Mouse (Mus musculus) central nervous system, embryonic 11.5 days (tissue): ENCODE measurements around the gene Hopx. TPM values are rescaled to one million over a fixed set of nuclear protein-coding genes. Genes with fewer than 3 reads are reported as not detected.

ENCODE experiments used
- polyA plus RNA-seq: library from polyadenylated mRNA; depleted of rRNA; stranded (reverse); fragments of >200 nt; gene quantifications from 2 replicates; pipeline ENCODE4 v1.2.3, GENCODE M21; 2012; rRNA removed

Hopx gene
- polyA plus RNA-seq = 5.5 and 11.3 TPM in 2 replicates

GRCm38 (mm10) chr5:77114817-77115731, at the start of gene Hopx:
Gene Hopx (minus strand): TSS chr5:77115121.

Other genes with a start within 250 kb of the Hopx start
- 25.1 and 28.4 TPM in 2 replicates for gene Aasdh, start 209.6 kb downstream of the Hopx start, polyA plus RNA-seq
- 214 and 259 TPM in 2 replicates for gene Paics, start 163.8 kb downstream of the Hopx start, polyA plus RNA-seq
- 24.2 and 29.0 TPM in 2 replicates for gene Ppat, start 163.5 kb downstream of the Hopx start, polyA plus RNA-seq
- gene Srp72, start 140.4 kb downstream of the Hopx start, polyA plus RNA-seq = 76.8 and 95.7 TPM in 2 replicates
- gene Arl9, start 111.1 kb downstream of the Hopx start, polyA plus RNA-seq = 0.30 and 0.61 TPM in 2 replicates
- 0.06 and 0.07 TPM in 2 replicates for gene Thegl, start 99.1 kb downstream of the Hopx start, polyA plus RNA-seq
- gene Spink2, start 96.3 kb upstream of the Hopx start, polyA plus RNA-seq = 0.38 and 1.3 TPM in 2 replicates
- 18.6 and 28.5 TPM in 2 replicates for gene Rest, start 150.4 kb upstream of the Hopx start, polyA plus RNA-seq
- 20.3 and 26.1 TPM in 2 replicates for gene Noa1, start 195.0 kb upstream of the Hopx start, polyA plus RNA-seq
- gene Polr2b, start 195.0 kb upstream of the Hopx start, polyA plus RNA-seq = 83.9 and 105 TPM in 2 replicates